30 mouse cellular contexts compared by ENCODE assay signal in the genomic region with DNA sequence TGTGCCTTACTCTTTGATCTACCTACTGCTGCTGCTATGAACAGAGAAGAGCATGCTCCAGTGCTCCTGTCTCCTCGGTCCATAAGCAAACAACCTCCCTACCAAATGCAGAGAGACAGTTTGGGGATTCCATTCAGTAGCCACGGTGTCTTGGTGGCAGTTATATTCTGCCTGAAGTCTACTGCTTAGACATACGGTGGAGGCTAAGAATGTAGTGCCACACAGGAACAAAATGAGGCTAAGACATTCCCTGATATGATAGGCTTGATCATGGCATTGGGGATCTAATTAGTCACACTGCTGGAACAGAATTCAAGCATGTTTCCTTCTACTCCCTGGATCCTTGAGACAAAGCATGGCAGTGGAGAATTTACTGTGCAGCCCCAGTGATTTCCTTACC. TPM values are rescaled to one million over a fixed set of nuclear protein-coding genes. Genes with fewer than 3 reads are reported as not detected.
DNase-seq lines count a peak whose midpoint lies in the region; ATAC-seq and TF ChIP-seq lines count a peak whose summit lies in the region.
"Had no signal": no experiment of that assay in that cellular context is flagged by ENCODE, and none has a peak within 500 bp of the region (broad histone marks: within the 10 kb centered on the region; RNA-seq: fewer than 3 reads in every experiment).

No protein-coding gene starts in this region.

- 31% methylated on average over 3 of the region's 3 CpGs for whole genome bisulfite sequencing in hindbrain, postnatal 0 days
- 53% methylated on average over 3 of the region's 3 CpGs for WGBS in hindbrain, embryonic 13.5 days
- WGBS in midbrain, embryonic 11.5 days, result 43% methylated on average over 3 of the region's 3 CpGs
- WGBS in midbrain, embryonic 10.5 days, result 51% methylated on average over 3 of the region's 3 CpGs

- no peak for TF ChIP-seq CTCF in hindbrain, postnatal 0 days (IDR thresholded peaks at IDR 0.05; ENCODE audit: low read depth)

- no peaks in the 10 kb centered on the region for H3K27me3 ChIP-seq in hindbrain, postnatal 0 days (ENCODE audit: insufficient read depth, low read length)
- no peaks in the 10 kb centered on the region for H3K27me3 ChIP-seq in hindbrain, embryonic 13.5 days
- H3K27me3 ChIP-seq in midbrain, embryonic 11.5 days (ENCODE audit: control insufficient read depth, insufficient read depth, low read length), result no peaks in the 10 kb centered on the region
- no peaks in the 10 kb centered on the region for H3K27me3 ChIP-seq in midbrain, embryonic 10.5 days (ENCODE audit: low read depth, poor library complexity, severe bottlenecking)
- H3K27me3 ChIP-seq: embryonic facial prominence, embryonic 12.5 days; embryonic facial prominence, embryonic 15.5 days had no signal

- no peak overlapping the region for H3K27ac ChIP-seq in hindbrain, postnatal 0 days
- H3K27ac ChIP-seq in hindbrain, embryonic 13.5 days, result no peak overlapping the region
- no peak overlapping the region for H3K27ac ChIP-seq in midbrain, embryonic 11.5 days (ENCODE audit: low read depth, low read length)
- no peak overlapping the region for H3K27ac ChIP-seq in midbrain, embryonic 10.5 days (replicated peaks)
- H3K27ac ChIP-seq: embryonic facial prominence, embryonic 12.5 days; embryonic facial prominence, embryonic 15.5 days; gastrocnemius, adult 2 months had no signal

- no peaks in the 10 kb centered on the region for H3K4me1 ChIP-seq in hindbrain, postnatal 0 days (ENCODE audit: insufficient read depth, low read length)
- 0 out of 2 replicates have a peak, but pooled peaks cover 3% of the 10 kb centered on the region for H3K4me1 ChIP-seq in hindbrain, embryonic 13.5 days (replicated peaks)
- no peaks in the 10 kb centered on the region for H3K4me1 ChIP-seq in midbrain, embryonic 11.5 days (ENCODE audit: control insufficient read depth, insufficient read depth, low read length)
- peaks cover 9% of the 10 kb centered on the region; the same call in 1 of the 2 replicates for H3K4me1 ChIP-seq in midbrain, embryonic 10.5 days
- H3K4me1 ChIP-seq: embryonic facial prominence, embryonic 12.5 days; embryonic facial prominence, embryonic 15.5 days had no signal

- H3K4me3 ChIP-seq in hindbrain, postnatal 0 days (ENCODE audit: low read length), result no peak overlapping the region
- H3K4me3 ChIP-seq in hindbrain, embryonic 13.5 days, result no peak overlapping the region
- H3K4me3 ChIP-seq in midbrain, embryonic 11.5 days (ENCODE audit: low read depth, low read length), result no peak overlapping the region
- no peak overlapping the region for H3K4me3 ChIP-seq in midbrain, embryonic 10.5 days
- H3K4me3 ChIP-seq: embryonic facial prominence, embryonic 12.5 days; embryonic facial prominence, embryonic 15.5 days; gastrocnemius, adult 2 months had no signal

- H3K4me2 ChIP-seq in hindbrain, postnatal 0 days (ENCODE audit: low read depth, low read length), result no peak overlapping the region
- H3K4me2 ChIP-seq in hindbrain, embryonic 13.5 days, result no peak overlapping the region
- no peak overlapping the region for H3K4me2 ChIP-seq in midbrain, embryonic 11.5 days
- H3K4me2 ChIP-seq: embryonic facial prominence, embryonic 12.5 days; embryonic facial prominence, embryonic 15.5 days; heart, embryonic 11.5 days had no signal

- H3K9ac ChIP-seq in hindbrain, postnatal 0 days (replicated peaks; ENCODE audit: low read length), result no peak overlapping the region
- H3K9ac ChIP-seq in hindbrain, embryonic 13.5 days, result no peak overlapping the region
- no peak overlapping the region for H3K9ac ChIP-seq in midbrain, embryonic 11.5 days (ENCODE audit: low read length)
- H3K9ac ChIP-seq: embryonic facial prominence, embryonic 12.5 days; embryonic facial prominence, embryonic 15.5 days; forebrain, postnatal 0 days had no signal

- DNase-seq in hindbrain, postnatal 0 days (ENCODE audit: low spot score), result no peak
- peak; percentile 69 for DNase-seq in midbrain, embryonic 11.5 days (ENCODE audit: low spot score, missing footprints)
- no peak for DNase-seq in midbrain, embryonic 10.5 days (ENCODE audit: low spot score)
- DNase-seq in retina, embryonic 14.5 days (ENCODE audit: low spot score), result peak; percentile 45
- no peak for DNase-seq in retina, postnatal 1 day
- DNase-seq: adrenal gland, adult 2 months; adrenal gland, postnatal 14 days; cerebellum, adult 11 months; cerebellum, adult 2 months; cerebellum, adult 9-11 months; cerebellum, postnatal 25 days; forebrain, postnatal 0 days; gastrocnemius, adult 2 months; gastrocnemius, postnatal 14 days; heart, adult 11 months had no signal

- ATAC-seq in hindbrain, postnatal 0 days, result peak; percentile 32; the same call in 1 of the 2 replicates
- ATAC-seq in hindbrain, embryonic 13.5 days (ENCODE audit: low FRiP score), result no peak
- ATAC-seq in midbrain, embryonic 11.5 days (ENCODE audit: low FRiP score), result no peak
- ATAC-seq: CD4-positive, CD25-positive, alpha-beta regulatory T cell, adult 4 months; forebrain, embryonic 14.5 days; forebrain, postnatal 0 days had no signal

- H3K9me3 ChIP-seq in hindbrain, postnatal 0 days (ENCODE audit: low read length), result no peaks in the 10 kb centered on the region
- no peaks in the 10 kb centered on the region for H3K9me3 ChIP-seq in hindbrain, embryonic 13.5 days
- H3K9me3 ChIP-seq in midbrain, embryonic 11.5 days (ENCODE audit: control insufficient read depth, low read length), result no peaks in the 10 kb centered on the region
- H3K9me3 ChIP-seq in midbrain, embryonic 10.5 days (replicated peaks), result no peaks in the 10 kb centered on the region
- H3K9me3 ChIP-seq: embryonic facial prominence, embryonic 12.5 days; embryonic facial prominence, embryonic 15.5 days had no signal

- H3K36me3 ChIP-seq in hindbrain, postnatal 0 days (ENCODE audit: insufficient read depth, low read length), result no peaks in the 10 kb centered on the region
- no peaks in the 10 kb centered on the region for H3K36me3 ChIP-seq in hindbrain, embryonic 13.5 days
- H3K36me3 ChIP-seq in midbrain, embryonic 11.5 days (ENCODE audit: control insufficient read depth, insufficient read depth, low read length), result no peaks in the 10 kb centered on the region
- H3K36me3 ChIP-seq in midbrain, embryonic 10.5 days, result no peaks in the 10 kb centered on the region
- H3K36me3 ChIP-seq: embryonic facial prominence, embryonic 12.5 days; embryonic facial prominence, embryonic 15.5 days had no signal

RNA-seq across cellular contexts. Expression of a gene that starts 48.4 kb away (rescaled TPM):
- total RNA-seq in hindbrain, postnatal 0 days (2014; rRNA removed), result 0.14 TPM in 1 of 2 replicates, not detected in the other
- 0.09 TPM in 1 of 2 replicates, not detected in the other for polyA plus RNA-seq in hindbrain, postnatal 0 days (2015; fragmentation: Nextera tagmentation; extraction: Ambion mirVana)
- not detected in 2 replicates for polyA plus RNA-seq in hindbrain, embryonic 13.5 days (2015; fragmentation: Nextera tagmentation; extraction: Ambion mirVana)
- not detected in 2 replicates for polyA plus RNA-seq in midbrain, embryonic 11.5 days (2014; fragmentation: Nextera tagmentation; extraction: Ambion mirVana)
- not detected in 2 replicates for polyA plus RNA-seq in midbrain, embryonic 10.5 days (2016; fragmentation: Nextera tagmentation; extraction: Ambion mirVana)
- total RNA-seq: common myeloid progenitor, adult 5-6 weeks; heart, adult 8-10 months; heart, postnatal 25 days; hematopoietic stem cell, adult 5-6 weeks; MEL had no signal
- polyA plus RNA-seq: adrenal gland, adult 2 months; C2C12; CD4-positive, CD25-positive, alpha-beta regulatory T cell, adult 4 months; embryonic facial prominence, embryonic 12.5 days; forebrain, embryonic 11.5 days; forebrain, embryonic 14.5 days; heart, embryonic 11.5 days; heart, embryonic 14.5 days; heart, postnatal 0 days had no signal

Comparison
In these comparisons a context has a peak if more than half of its experiments do, and no peak if none do; other contexts are left out.
1. DNase-seq: peak in midbrain, embryonic 11.5 days (single experiment) and retina, embryonic 14.5 days (single experiment); none in hindbrain, postnatal 0 days (single experiment), midbrain, embryonic 10.5 days (single experiment) and retina, postnatal 1 day (single experiment).